Mouse (Mus musculus): ENCODE data around the gene Phlpp1.

Phlpp1 gene

DNA sequence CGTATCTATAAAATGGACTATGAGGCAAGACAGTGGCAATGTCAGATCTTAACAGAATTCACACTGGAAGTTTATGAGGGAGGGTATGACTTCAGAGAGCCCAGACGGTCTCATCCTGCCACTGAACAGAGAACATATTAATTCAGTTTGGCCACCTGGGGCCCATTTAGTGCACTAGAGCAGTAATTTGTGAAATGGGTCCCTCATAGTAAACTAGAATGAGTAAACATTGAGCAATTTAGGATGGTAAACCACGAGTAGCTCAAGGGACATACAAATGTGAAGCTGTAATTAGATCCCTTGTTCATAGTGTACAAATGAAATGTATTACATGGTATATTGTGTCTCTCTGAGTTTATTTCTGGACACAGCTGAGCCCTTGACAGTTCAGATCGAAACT is 3.6 kb upstream of the Phlpp1 start:
- no peak for DNase-seq

DNA sequence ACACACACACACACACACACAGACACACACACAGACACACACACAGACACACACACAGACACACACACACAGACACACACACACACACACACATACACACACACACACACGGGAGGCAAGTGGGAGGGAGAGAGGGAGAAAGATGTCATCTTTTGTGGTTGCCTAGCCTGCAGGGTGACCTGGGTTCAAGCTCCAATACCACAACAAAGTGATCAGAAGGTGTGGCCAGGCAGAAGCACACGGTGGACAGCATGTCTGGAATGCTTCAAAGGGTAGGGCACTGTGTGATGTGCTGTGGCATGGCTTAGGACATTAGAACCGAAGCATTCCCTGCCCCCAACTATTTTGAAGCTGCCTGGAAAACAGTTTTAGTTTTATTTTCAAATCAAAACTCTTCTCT is 2.8 kb upstream of the Phlpp1 start:
- no peak for DNase-seq

DNA sequence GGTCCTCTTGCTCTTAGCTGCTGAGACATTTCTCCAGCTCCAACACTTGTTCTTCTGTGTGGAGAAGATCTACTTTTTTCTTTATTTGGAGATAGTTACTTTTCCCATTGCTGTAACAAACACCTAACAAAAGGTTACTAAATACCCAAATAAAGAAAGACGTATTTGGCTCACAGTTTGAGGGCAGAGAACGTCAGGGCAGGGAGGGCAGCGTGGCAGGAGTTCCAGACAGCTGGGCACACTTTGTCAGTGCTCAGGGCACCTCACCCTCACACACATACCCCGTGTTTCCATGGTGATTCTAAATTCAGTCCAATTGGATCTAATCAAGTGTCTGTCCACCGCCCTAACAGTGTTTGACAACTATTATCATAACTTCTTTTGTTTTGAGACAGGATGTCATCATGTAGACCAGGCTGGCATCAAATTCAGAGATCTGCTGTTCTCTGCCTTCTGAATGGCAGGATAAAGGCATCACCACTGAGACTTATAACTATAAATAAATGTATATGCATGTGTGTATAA is 1.7 kb upstream of the Phlpp1 start:
- DNase-seq, result no peak

DNA sequence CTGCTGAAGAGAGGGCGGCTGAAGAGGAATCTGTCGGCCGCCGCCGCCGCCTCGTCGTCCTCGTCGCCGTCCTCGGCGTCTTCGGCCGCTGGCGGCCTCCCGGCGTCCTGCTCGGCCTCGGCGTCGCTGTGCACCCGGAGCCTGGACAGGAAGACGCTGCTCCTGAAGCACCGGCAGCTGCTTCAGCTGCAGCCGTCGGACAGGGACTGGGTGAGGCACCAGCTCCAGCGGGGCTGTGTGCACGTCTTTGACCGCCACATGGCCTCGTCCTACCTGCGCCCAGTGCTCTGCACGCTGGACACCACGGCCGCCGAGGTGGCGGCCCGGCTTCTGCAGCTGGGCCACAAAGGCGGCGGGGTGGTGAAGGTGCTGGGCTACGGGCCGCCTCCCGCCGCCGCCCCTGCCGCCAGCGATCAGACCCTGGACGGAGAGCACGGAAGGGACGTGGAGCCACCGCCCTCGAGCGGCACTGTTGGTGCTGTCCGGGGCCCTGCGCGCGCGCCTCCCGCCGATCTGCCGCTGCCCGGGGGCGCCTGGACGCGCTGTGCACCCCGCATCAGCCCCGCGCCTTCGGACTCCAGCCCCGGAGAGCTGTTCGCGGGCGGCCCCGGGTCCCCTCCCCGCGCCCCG is 864 bp downstream of the Phlpp1 start:
- peak; percentile 73 to 74 for DNase-seq

DNA sequence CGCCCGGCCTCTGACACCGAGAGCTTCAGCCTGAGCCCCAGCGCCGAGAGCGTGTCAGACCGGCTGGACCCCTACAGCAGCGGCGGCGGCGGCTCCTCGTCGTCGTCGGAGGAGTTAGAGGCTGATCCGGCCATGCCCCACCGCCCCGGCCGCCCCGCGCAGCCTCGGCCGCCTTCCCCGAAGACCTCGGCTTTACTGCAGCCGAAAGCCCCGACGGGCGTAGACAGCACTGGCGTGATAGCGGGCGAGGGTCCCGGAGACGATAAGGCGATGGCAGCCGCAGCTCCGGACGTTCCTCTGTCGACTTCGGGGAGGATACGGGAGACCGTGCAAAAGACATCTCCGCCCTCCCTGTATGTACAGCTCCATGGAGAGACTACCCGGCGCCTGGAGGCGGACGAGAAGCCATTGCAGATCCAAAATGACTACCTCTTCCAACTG is 1.4 kb downstream of the Phlpp1 start:
- peak; percentile 58 to 59 for DNase-seq

DNA sequence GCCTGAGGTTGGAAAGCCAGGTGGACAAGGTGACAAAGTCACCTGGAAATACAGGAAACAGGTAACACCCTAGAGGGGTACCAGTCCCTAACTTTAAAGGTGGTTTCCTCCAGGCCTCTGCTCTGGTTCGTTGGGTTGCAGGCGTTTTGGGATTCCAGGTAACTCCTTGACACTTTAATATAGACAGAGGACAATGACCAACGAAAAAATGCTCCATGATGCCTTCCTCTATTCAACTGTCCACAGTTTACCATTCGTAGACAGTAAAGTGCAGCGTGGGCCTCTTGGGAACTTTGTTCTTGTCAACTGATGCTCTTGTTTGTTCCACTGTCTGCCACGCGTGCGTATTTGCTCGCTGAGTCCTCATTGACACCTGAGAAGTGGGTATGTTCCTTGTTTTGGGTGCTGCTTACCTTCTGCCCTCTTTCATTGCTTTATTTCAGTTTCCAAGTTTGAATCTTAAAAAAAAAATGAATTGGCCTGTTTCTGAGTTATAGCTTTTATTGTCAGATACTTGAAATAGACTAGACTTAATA is 2.1 kb downstream of the Phlpp1 start:
- no peak for DNase-seq

DNA sequence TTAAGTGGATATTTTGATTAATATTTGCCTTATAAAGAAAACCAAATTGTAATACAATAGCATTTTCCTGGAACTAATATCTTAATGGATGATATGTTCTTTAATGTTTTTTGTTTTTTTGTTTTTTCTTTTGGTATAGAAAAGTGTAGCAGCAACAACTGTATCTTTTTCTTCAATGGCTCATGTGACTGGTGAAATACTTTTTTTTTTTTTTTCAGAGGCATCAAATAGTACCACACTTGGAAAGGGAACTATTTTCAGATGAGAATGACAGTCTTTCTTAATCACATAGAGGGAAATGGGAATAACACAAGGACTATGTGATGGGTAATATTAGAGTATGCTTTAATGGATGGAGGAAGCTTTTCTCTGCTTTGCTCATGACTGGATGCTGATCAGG is 3.0 kb downstream of the Phlpp1 start:
- DNase-seq, result no peak

DNA sequence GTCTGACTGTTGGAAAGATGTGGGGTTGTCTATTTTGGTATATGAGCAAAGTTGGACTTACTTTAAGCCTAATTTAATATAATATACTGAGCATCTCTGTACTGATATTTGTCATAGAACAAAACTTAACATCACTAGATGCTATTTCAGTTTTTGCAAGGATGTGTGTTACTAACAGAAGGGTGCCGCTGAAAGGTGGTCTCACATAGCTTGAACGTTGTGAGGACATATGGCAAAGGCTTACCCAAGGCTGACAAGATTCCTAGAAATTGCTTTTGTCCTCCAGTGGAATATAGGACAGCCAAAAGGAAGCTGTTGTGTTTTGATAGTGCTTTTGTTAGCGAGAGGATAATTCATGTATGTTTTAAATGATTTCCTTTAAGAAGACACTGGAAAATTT is 3.8 kb downstream of the Phlpp1 start:
- no peak for DNase-seq

DNA sequence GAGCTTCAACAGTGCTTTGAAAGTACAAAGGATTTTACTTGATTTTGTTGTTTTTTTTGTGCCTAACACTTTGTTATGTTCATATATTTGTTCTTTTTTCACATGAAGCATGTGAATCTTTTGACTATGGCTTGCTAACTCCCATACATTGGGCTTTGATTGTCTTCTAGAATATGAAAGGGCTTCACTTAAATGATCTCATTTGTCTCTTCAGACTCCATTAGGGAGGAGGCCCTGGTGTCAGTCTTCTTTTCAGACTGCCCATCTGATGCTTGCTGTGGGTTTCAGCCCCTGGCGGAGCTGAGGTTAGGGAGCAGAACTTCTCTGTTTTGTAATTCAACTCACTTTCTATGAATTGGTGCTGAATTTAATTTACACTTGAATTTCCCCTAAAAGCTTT is 5.2 kb downstream of the Phlpp1 start:
- DNase-seq, result no peak

DNA sequence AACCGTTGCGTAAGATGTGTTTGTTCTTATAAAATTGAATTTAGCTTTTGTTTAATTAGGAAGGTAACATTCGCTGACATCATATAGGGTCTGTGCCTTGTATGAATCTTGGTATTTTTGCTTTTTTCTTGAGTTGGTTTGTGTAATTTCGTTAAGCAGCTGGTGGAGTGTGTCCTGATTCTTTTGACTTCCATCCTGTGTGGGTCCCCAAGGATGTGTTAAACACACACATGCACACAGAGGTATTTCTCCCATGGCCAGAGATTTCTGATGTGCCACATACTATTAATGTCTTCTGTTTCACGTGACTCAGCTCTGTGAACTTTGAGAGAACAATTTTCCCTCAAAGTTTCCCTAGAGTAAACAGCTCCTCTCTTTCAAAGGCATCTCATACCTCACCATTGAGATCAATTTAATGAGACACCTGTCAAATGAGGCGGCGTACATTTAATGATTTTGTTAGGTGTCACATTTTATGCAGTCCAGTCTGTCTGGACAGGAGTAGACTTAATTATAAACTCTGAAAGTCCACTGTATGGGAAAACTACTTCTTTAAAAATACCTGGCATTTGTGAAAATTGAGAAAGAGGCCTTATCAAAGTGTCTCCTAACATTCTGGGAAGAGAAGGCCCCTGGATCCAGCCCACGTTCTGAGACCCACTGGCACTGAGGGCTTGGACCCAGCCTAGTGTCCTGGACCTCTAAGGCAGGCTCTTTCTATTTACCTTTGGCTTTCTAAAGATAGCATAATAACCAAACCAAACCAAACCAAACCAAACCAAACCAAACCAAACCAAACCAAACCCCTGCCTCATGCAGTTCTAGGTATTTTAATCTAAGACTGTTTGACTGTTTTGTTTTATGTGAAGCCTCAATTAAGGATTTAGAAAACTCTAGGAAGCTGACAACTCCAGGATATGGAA is 6.6 kb downstream of the Phlpp1 start:
- DNase-seq, result no peak

DNA sequence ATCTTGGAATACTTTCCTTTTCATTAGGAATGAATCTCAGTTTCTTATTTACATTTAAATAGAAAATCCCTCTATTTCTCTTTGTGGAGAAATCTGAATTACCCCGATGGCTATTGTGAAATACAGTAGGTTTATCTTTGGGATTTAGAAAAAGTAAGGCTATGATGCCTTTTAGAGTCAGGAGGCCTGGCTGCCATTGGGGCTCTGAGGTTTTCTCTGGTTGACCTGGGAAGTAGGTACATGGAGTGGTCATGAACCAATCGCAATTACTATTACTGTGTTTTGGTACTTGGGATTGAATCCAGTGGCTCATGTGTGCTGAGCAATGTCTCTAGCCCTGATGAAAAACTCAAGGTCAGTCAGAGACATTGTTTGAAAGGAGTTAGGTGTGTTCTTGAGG is 12.1 kb downstream of the Phlpp1 start:
- DNase-seq, result no peak

DNA sequence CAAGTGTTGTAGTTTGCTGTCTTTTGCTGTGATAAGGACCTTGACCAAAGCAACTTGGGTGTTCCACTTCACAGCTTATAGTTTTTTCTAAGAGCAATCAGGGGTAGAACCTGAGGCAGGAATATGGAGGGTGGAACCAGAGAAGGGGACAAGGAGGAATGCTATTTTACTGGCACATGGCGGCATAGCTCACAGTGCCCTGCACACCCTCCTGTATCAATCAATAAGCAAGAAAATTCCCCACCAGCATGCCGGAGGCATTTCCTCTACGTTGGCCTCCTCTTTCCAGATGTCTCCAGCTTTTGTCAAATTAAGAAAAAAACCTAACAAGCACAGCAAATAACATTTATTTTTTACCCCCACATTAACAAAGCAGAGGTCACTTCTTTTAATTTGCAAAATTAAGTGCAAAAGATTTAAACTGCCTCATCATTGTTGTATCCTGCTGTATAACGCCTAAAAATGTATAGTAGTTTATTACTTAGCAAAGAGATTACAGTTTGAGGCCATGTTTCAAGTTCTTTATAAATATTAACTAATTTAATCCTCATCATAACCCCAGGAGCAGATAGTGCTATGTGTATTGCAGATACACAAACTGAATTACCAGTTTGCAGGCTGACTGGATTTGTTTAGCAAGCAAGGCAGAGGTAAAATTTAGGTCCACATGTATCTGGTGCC is 13.4 kb downstream of the Phlpp1 start:
- DNase-seq, result no peak

DNA sequence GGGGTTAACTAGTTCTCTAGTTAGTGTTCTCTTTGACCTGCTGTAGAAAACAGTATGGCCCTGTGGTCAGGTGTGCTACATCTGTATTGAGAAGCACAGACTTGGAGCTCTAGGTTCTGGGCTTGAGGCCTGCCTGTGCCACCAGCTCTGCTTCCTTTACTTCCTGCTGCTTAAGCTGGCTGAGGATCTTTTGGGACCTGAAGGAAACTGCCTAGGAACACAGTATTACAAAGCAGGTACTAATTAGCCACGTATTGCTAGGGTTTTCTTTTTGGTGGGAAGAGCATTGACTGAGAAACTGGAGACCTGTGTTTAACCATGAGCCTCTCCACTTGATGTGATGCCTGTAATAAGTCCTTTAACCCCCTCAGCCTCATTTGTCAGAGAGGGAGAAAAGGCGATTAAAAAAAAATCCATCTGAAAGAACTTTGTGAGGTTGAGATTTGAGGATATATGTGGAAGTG is 13.9 kb downstream of the Phlpp1 start:
- DNase-seq, result no peak

DNA sequence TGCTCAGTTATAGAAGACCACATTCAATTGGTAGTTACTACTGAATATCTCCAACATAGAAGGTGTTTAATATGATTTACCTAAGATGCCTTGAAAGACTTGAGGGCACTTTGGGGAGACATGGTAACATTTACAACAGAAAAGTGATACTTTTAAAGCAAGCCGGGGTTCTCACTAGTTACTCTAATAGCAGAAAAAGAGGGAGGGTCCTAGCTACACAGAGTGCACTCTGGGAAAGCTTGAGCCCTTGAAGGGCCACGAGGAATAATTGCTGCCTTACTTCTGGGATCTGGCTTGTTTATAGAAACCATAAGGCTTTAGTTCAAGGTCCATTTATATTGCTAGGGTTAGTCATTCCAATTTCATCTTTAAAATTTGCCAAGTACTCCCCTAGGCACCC is 14.5 kb downstream of the Phlpp1 start:
- no peak for DNase-seq

DNA sequence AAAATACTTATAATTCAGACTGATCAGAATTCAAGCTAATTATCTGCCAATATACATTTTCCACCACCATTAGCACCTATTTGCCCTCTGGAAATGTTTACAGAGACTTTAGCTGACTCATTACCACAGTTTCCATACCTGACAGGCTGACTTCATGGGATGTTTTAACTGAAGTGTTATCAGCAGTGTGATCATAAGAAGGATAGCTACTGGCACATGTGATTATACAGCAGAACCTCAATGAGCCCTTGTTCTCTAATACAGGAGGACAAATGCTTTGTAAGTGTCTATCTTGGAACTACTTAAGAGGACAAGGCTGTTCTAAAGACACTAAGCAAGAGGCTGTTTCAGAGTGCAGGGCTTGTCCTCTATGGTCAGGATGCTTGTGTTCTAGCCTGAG is 15.9 kb downstream of the Phlpp1 start:
- no peak for DNase-seq

DNA sequence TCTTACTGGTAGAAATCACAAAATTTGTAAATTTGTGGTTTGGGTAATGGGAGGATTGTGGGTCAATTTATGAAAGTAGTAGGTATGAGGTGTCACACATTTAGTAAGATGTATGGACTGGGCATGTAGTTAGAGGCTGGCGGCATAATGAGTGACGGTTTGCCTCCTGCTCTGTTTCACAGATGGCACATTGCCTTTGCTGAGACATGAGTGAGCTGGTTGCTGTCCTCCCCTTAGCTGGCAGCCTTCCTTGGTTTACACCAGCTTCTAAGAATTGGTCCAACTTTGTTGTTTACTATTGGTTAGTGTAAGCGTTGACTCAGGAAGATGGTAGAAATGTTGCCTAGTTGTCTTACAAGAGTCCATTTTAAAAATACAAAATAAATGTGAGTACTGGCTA is 17.2 kb downstream of the Phlpp1 start:
- DNase-seq, result peak; percentile 38 to 54

DNA sequence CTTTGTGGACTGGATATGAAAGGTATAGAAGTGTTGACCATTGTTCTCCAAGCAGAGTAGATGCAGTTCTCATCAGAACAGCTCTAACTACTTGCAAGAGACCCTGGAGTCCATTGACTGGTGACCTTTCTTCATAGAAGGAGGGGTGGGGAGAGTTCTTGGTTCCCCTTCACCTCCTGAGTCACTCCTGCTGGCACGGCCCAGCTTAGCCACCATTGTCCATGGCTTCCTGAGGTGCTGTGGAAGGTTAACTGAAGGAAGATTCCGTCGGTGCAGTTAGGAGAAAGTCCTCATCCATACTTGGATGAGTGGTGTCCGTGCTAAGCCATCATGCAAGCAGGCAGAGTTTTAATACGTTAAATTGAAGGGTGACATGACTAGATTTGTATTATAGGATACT is 17.8 kb downstream of the Phlpp1 start:
- DNase-seq, result no peak

DNA sequence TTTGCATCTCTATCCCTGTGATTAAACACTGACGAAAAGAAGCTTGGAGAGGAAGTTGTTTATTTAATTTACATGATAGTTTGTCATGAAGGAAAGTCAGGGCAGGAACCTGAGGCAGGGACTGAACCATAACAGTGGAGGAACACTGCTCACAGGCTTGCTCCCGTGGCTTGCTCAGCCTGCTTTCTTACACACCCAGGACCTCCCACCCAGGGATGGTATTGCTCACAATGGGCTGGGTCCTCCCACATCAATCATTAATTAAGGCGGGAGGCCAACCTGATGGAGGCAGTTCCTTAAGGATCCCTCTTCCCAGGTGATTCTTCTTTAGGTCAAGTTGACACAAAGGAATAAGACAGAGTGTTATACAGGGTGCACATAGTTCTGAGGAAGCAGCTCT is 19.1 kb downstream of the Phlpp1 start:
- no peak for DNase-seq

DNA sequence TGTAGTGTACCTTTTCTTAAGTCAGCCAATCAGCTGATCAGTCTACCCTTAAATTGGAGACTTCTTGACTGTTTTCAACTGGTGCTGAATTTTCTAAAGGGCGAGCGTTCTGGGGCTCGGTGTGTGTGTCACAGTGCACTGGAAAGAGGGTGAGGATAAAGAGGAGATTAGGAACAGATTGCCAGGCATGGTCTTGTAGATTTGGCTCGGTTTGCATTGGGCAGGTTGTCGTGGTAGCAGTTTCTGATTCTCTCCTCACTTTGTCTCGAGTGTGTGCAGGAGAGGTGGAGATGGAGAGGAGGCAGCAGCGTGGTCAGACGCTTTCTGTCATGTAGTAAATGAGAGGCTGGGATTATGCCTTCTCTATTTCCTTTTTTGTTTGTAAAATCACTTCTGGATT is 20.3 kb downstream of the Phlpp1 start:
- DNase-seq, result peak; percentile 34 to 52

DNA sequence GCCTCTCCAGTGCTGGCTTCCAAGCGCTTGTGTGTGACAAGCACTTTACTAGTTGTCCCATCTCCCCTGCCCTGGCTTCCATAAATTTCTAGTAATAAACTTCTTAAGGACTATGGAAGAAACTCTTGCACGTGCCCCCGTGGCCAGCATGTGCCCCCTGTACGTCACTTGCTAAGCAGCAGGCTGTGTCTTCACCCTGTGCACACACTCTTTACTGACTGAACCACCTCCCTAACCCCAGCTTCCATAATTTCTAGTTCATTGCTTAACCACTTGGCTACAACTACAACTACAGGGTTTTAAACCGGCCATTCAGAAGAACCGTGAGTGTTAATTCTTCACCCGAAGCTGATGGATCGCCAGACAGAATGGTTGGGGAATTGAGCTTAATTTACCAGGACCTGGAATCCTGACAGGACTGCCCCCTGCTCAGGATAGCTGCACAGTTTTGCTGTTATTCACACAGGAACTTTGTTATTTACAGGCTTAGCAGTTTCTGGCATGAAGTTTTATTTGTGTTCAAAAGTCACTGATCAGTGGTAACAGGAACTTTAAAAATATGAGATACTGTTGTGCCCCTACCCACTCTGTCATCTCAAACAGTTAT is 21.4 kb downstream of the Phlpp1 start:
- no peak for DNase-seq

DNA sequence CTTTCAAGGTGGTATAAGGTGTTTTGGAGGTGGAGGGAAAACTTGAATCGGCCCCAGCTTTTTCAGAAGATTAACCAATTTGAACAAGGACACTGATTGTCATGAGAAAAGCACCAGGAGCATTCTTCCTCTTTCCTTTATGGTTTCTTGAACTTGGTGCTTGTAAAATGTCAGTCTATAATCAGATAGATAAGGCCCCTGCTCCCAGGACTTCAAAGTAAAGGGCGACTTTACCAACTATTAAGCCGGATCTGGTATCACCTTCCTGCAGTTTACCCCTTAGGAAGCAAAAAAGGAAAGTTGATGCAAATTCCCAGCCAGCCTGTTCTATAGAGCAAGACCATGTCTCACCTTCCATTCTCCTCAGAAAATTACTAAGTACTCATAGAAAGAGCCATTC is 21.9 kb downstream of the Phlpp1 start:
- no peak for DNase-seq

DNA sequence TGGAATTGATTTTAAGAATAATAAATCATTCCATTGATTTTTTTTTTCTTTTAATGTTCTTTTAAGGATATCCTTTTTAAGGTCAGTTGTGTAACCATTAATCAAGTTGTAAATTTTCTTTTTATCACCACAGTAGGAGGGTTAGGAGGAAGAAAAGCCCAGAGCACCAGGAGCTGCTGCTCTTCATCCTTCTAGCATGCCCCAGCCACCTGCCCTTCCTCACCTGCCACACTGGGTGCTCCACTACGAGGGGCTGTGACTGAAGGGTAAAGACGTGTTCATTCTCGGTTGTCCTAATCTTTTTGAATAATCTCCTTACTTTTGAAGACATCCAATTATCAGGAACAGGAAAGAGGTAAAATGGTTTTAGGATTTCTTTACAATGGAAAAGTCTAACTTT is 22.7 kb downstream of the Phlpp1 start:
- no peak for DNase-seq

DNA sequence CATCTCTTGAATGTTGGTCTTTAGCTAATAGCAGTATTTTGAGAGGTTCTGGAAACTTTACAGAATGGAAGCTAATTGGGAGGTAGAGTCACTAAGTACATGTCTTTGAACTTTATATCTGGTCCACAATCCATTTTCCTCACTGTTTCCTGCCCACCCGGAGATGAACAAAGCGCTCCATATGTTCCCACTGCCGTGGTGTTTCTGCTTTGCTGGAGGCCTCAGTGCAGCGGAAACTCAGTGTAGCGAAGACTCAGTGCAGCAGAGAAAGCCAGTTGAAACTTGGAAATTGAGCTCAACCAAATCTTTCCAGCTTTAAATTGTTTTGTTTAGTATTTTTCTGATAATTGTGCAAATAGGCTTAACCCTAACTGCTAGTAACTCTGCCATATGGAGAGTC is 26.4 kb downstream of the Phlpp1 start:
- DNase-seq, result peak; percentile 47 to 53

All from cerebellum, postnatal 25 days (tissue).